In genomic region chr4:102826159-102826558, GRCm38 (mm10) we compare ENCODE assay signal across 21 mouse cellular contexts.
DNase-seq lines count a peak whose midpoint lies in the region; ATAC-seq and TF ChIP-seq lines count a peak whose summit lies in the region.
"Had no signal": no experiment of that assay in that cellular context is flagged by ENCODE, and none has a peak within 500 bp of the region (broad histone marks: within the 10 kb centered on the region; RNA-seq: fewer than 3 reads in every experiment).

No protein-coding gene starts in this region.

- no peaks in the 10 kb centered on the region for H3K36me3 ChIP-seq in CH12.LX (replicated peaks in 1 of 2; ENCODE audit: control insufficient read depth in 1 of 2, insufficient read depth in 1 of 2, low read length in 1 of 2)
- no peaks in the 10 kb centered on the region for H3K36me3 ChIP-seq in hindbrain, postnatal 0 days (ENCODE audit: insufficient read depth, low read length)
- H3K36me3 ChIP-seq: forebrain, embryonic 10.5 days; heart, embryonic 13.5 days; intestine, embryonic 15.5 days; limb, embryonic 12.5 days; liver, embryonic 12.5 days had no signal

- ATAC-seq in hindbrain, postnatal 0 days = no peak
- ATAC-seq: intestine, embryonic 15.5 days; liver, embryonic 12.5 days had no signal

- H3K4me1 ChIP-seq in CH12.LX (ENCODE audit: control insufficient read depth in 1 of 2, insufficient read depth in 2 of 2) = peaks cover 9 to 23% of the 10 kb centered on the region in 2 experiments; a peak in 3 of 4 replicates
- peaks cover 16% of the 10 kb centered on the region for H3K4me1 ChIP-seq in olfactory bulb, adult 2 months (ENCODE audit: control insufficient read depth, insufficient read depth, low read length)
- no peaks in the 10 kb centered on the region for H3K4me1 ChIP-seq in hindbrain, postnatal 0 days (ENCODE audit: insufficient read depth, low read length)
- H3K4me1 ChIP-seq: heart, embryonic 13.5 days; intestine, embryonic 15.5 days; limb, embryonic 12.5 days; liver, embryonic 12.5 days had no signal

- H3K79me2 ChIP-seq in CH12.LX (replicated peaks; ENCODE audit: control insufficient read depth, extremely low read depth, insufficient read depth, poor library complexity, severe bottlenecking) = no peaks in the 10 kb centered on the region

- TF ChIP-seq EP300 in CH12.LX (IDR thresholded peaks at IDR 0.05; ENCODE audit: low read length) = no peak

- H3K4me3 ChIP-seq in CH12.LX (replicated peaks in 1 of 3; ENCODE audit: low read depth in 2 of 3, low read length in 2 of 3, poor library complexity in 1 of 3) = no peak overlapping the region
- no peak overlapping the region for H3K4me3 ChIP-seq in olfactory bulb, adult 2 months (ENCODE audit: insufficient read depth, low read depth, low read length)
- H3K4me3 ChIP-seq in hindbrain, postnatal 0 days (ENCODE audit: low read length) = no peak overlapping the region
- H3K4me3 ChIP-seq: forebrain, embryonic 10.5 days; heart, embryonic 13.5 days; intestine, embryonic 15.5 days; limb, embryonic 12.5 days; liver, embryonic 12.5 days had no signal

- in situ Hi-C loops in CH12.LX (cut with MboI; ENCODE audit: low pct_ligation_motif_present, low pct_unique_long_range_greater_than_20kb, low sequenced_read_pairs) = no loop called here

- TF ChIP-seq CTCF in CH12.LX (conservative IDR thresholded peaks at IDR 0.05 in 1 of 2, IDR thresholded peaks at IDR 0.05 in 1 of 2; ENCODE audit: low read depth in 2 of 2, low read length in 2 of 2) = no peak
- TF ChIP-seq CTCF in olfactory bulb, adult 2 months (IDR thresholded peaks at IDR 0.05; ENCODE audit: insufficient read depth, low read depth, low read length) = no peak
- no peak for TF ChIP-seq CTCF in hindbrain, postnatal 0 days (IDR thresholded peaks at IDR 0.05; ENCODE audit: low read depth)

- dilution Hi-C loops in CH12.LX (cut with MboI; ENCODE audit: extremely low pct_ligation_motif_present, extremely low pct_unique_long_range_greater_than_20kb, low sequenced_read_pairs) = no loop called here

- intact Hi-C loops in left cerebral cortex, postnatal 10 days (cut with DNase I) = no loop called here

- TF ChIP-seq RAD21 in CH12.LX (IDR thresholded peaks at IDR 0.05; ENCODE audit: low read depth, low read length) = no peak

- DNase-seq in frontal cortex, postnatal 36 days (ENCODE audit: low spot score in 2 of 2) = peak; percentile 40 to 42
- DNase-seq in frontal cortex, postnatal 14 days (ENCODE audit: low spot score in 2 of 2) = no peak
- peak; percentile 16 to 34 for DNase-seq in left cerebral cortex, adult 18-20 months (ENCODE audit: low spot score in 2 of 2)
- DNase-seq in left cerebral cortex, postnatal 10 days (ENCODE audit: extremely low spot score in 1 of 2, low spot score in 2 of 2) = no peak
- DNase-seq in CH12.LX (ENCODE audit: extremely low read depth) = no peak
- no peak for DNase-seq in hindbrain, postnatal 0 days (ENCODE audit: low spot score)
- DNase-seq: adrenal gland, postnatal 14 days; cerebellum, adult 18-20 months; heart, adult 18-20 months; kidney, adult 9 months; kidney, postnatal 25 days; lung, embryonic 14.5 days; lung, postnatal 4 days; spleen, adult 18-20 months had no signal

- 21% methylated on average over 2 of the region's 2 CpGs for WGBS in olfactory bulb, adult 2 months
- WGBS in hindbrain, postnatal 0 days = 74% methylated on average over 2 of the region's 2 CpGs

- H3K9ac ChIP-seq in CH12.LX (ENCODE audit: insufficient read depth, low read depth) = no peak overlapping the region
- no peak overlapping the region for H3K9ac ChIP-seq in hindbrain, postnatal 0 days (replicated peaks; ENCODE audit: low read length)
- H3K9ac ChIP-seq: heart, embryonic 13.5 days; hindbrain, embryonic 14.5 days; intestine, embryonic 15.5 days; limb, embryonic 12.5 days; liver, embryonic 12.5 days; lung, embryonic 14.5 days had no signal

- no peak overlapping the region for H3K27ac ChIP-seq in CH12.LX (ENCODE audit: insufficient read depth, low read depth)
- H3K27ac ChIP-seq in olfactory bulb, adult 2 months (ENCODE audit: insufficient read depth, low read depth, low read length) = peak overlapping the region; percentile 78
- no peak overlapping the region for H3K27ac ChIP-seq in hindbrain, postnatal 0 days
- H3K27ac ChIP-seq: forebrain, embryonic 10.5 days; heart, embryonic 13.5 days; hindbrain, embryonic 14.5 days; intestine, embryonic 15.5 days; limb, embryonic 12.5 days; liver, embryonic 12.5 days had no signal

- H3K4me2 ChIP-seq in CH12.LX (ENCODE audit: insufficient read depth, low read depth, poor library complexity, severe bottlenecking) = no peak overlapping the region
- H3K4me2 ChIP-seq in hindbrain, postnatal 0 days (ENCODE audit: low read depth, low read length) = no peak overlapping the region
- H3K4me2 ChIP-seq: heart, embryonic 13.5 days; hindbrain, embryonic 14.5 days; intestine, embryonic 15.5 days; limb, embryonic 12.5 days; liver, embryonic 12.5 days; lung, embryonic 14.5 days had no signal

- no peaks in the 10 kb centered on the region for H3K9me3 ChIP-seq in CH12.LX (replicated peaks; ENCODE audit: low read length)
- H3K9me3 ChIP-seq in hindbrain, postnatal 0 days (ENCODE audit: low read length) = no peaks in the 10 kb centered on the region
- H3K9me3 ChIP-seq: forebrain, embryonic 10.5 days; heart, embryonic 13.5 days; intestine, embryonic 15.5 days; limb, embryonic 12.5 days; liver, embryonic 12.5 days had no signal

- TF ChIP-seq POLR2A in CH12.LX (IDR thresholded peaks at IDR 0.05; ENCODE audit: low read depth, low read length) = no peak
- no peak for TF ChIP-seq POLR2A in olfactory bulb, adult 2 months (IDR thresholded peaks at IDR 0.05; ENCODE audit: insufficient read depth, low read depth, low read length)

- no peaks in the 10 kb centered on the region for H3K27me3 ChIP-seq in CH12.LX (replicated peaks)
- H3K27me3 ChIP-seq in hindbrain, postnatal 0 days (ENCODE audit: insufficient read depth, low read length) = no peaks in the 10 kb centered on the region
- H3K27me3 ChIP-seq: intestine, embryonic 15.5 days; limb, embryonic 12.5 days; liver, embryonic 12.5 days had no signal

TF ChIP-seq in CH12.LX, 34 proteins besides CTCF, POLR2A, EP300 and RAD21:
- TF ChIP-seq BHLHE40 (IDR thresholded peaks at IDR 0.05; ENCODE audit: low read depth, low read length) = peak; percentile 22; the same call in 1 of the 2 replicates
- TF ChIP-seq ZKSCAN1 (IDR thresholded peaks at IDR 0.05; ENCODE audit: borderline replicate concordance, low read depth, low read length) = no peak

Comparison
In these comparisons a context has a peak if more than half of its experiments do, and no peak if none do; other contexts are left out.
1. DNase-seq: peak in frontal cortex, postnatal 36 days (2 of 2) and left cerebral cortex, adult 18-20 months (2 of 2); none in frontal cortex, postnatal 14 days (0 of 2), left cerebral cortex, postnatal 10 days (0 of 2), CH12.LX (single experiment) and hindbrain, postnatal 0 days (single experiment).